Mouse (Mus musculus) heart, adult 2 months (tissue): ENCODE results near the gene Mrpl9. TPM values are rescaled to one million over a fixed set of nuclear protein-coding genes. Genes with fewer than 3 reads are reported as not detected.
A peak's percentile ranks its signal among the peaks of the same experiment; 100 is the strongest.

Source experiments
- DNase-seq, 2 experiments: peaks; one replicate each; pipeline ENCODE4 v3.0.0; 2021
- H3K27ac ChIP-seq: fragments of 200-600 bp; 2 replicates; pipeline ENCODE4 v1.8.1; 2022
- H3K27me3 ChIP-seq: fragments of 200-500 bp; 2 replicates; pipeline ENCODE4 v1.6.1; 2012; ENCODE audit warnings: mild to moderate bottlenecking, low read length, inconsistent platforms, mixed read lengths; ENCODE audit not compliant: control insufficient read depth, insufficient read depth
- H3K36me3 ChIP-seq: fragments of 200-500 bp; 2 replicates; pipeline ENCODE4 v1.6.1; 2012; ENCODE audit warnings: low read length, inconsistent platforms; ENCODE audit not compliant: control insufficient read depth, insufficient read depth
- H3K4me1 ChIP-seq: fragments of 200-500 bp; 2 replicates; pipeline ENCODE4 v1.6.1; 2011; ENCODE audit warnings: low read length; ENCODE audit not compliant: control insufficient read depth, insufficient read depth
- H3K4me3 ChIP-seq: fragments of 200-600 bp; 2 replicates; pipeline ENCODE4 v1.8.1; 2022
- H3K79me2 ChIP-seq: fragments of 200-500 bp; replicated peaks from 2 replicates; pipeline ENCODE4 v1.6.1; 2012; ENCODE audit warnings: mild to moderate bottlenecking, inconsistent platforms, low read length, moderate library complexity, mixed read lengths; ENCODE audit not compliant: control insufficient read depth, insufficient read depth
- H3K9ac ChIP-seq: fragments of 200-500 bp; 2 replicates; pipeline ENCODE4 v1.6.1; 2012; ENCODE audit warnings: low read depth, mild to moderate bottlenecking, control low read depth, inconsistent platforms, low read length, mixed read lengths
- CTCF ChIP-seq: fragments of 200-600 bp; IDR thresholded peaks from 2 replicates; pipeline ENCODE4 v1.8.1; 2022; ENCODE audit warnings: antibody characterized with exemption, mild to moderate bottlenecking, moderate library complexity
- EP300 ChIP-seq: fragments of 200-500 bp; IDR thresholded peaks from 2 replicates; pipeline ENCODE4 v1.6.1; 2011; ENCODE audit warnings: low read depth, low read length, control low read depth; ENCODE audit not compliant: insufficient read depth
- POLR2A ChIP-seq: fragments of 200-500 bp; IDR thresholded peaks from 2 replicates; pipeline ENCODE4 v1.6.1; 2011; ENCODE audit warnings: mild to moderate bottlenecking, low read depth, low read length, control low read depth; ENCODE audit not compliant: insufficient read depth
- WGBS: fragments of 180-500 bp; shearing (Covaris S2); methylation state at CpG from one replicate; pipeline ENCODE4 v1.1.7; 2018; 5-methylcytosine and 5-hydroxymethylcytosine counted together
- intact Hi-C: fragments of 180-260 bp; cut with DNase I; formaldehyde crosslinking; loops from one replicate; pipeline ENCODE4 v1.15.1; 2025
- polyA plus RNA-seq: library from polyadenylated mRNA; depleted of rRNA; stranded (reverse); fragments of >200 nt; gene quantifications from 2 replicates; pipeline ENCODE4 v1.2.3, GENCODE M21; 2012
- total RNA-seq, 2 experiments: library from RNA; stranded (reverse); gene quantifications; 2 replicates each; pipeline ENCODE4 v1.2.3; 2021

Mrpl9 gene
- total and polyA plus RNA-seq, 3 experiments, result 43.9 to 64.1 (median 62.0) TPM

DNA sequence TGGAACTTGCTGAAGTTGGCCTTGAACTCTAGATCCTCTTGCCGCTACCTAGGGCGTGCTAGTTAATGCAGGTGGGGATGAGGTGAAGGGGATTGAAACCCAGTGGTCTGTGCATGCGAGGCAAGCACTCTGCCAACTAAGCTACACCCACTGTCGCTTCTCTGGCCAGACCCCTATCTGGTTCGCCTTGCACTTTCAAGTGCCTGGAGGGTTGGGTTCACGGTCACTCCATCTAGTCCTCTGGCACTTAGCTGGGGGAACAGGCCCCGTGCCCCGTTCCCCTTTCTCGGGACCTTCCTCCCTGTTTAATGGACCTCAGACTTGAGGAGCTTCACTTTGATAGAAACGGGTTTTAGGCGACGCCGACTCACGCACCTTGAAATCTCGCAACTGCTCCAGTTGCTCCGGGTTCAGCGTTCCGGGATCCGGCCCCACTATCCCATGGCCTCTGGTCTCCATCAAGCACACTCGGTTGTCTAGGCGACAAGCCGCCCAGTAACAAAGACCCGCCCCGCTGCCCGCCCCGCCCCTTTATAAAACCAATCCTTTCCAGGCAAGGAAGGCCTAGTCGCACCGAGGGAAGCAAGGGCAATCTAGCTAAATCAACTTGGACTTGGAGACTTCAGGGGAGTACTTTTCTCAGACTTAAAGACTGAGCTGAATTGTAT, 29.5 kb downstream of the Mrpl9 start:
- Histone ChIP-seq H3K27ac (peak overlapping the region; percentile 49; the same call in 1 of the 2 replicates), H3K4me3 (no peak overlapping the region), H3K79me2 (no peaks in the 10 kb centered on the region), H3K36me3 (no peaks in the 10 kb centered on the region), H3K27me3 (no peaks in the 10 kb centered on the region), H3K9ac (no peak overlapping the region), H3K4me1 (no peaks in the 10 kb centered on the region; the same call in 1 of the 2 replicates)
- DNase-seq, result peak; percentile 34 to 43
- intact Hi-C loops, result no loop called here
- 14% methylated on average over 28 of the region's 28 CpGs for WGBS
- TF ChIP-seq CTCF (no peak), EP300 (no peak), POLR2A (no peak)

DNA sequence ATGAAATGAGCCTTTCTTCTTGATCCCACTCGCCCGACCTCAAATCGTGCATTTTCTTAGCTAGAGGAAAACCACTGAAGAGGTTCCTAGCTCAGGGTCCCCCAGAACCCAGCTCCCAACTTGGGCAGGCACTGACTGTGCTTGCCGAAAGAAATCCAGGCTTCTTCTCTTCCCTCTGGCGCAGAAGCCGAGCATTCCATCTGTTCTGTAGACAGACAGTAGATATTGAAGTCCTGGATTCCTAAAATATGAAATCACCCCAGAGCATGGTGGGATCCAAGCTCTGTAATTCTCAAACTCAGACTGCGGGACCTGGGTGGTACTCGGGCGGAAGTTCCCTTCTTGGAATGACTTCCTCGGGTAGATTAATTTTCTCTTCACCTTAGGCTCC, 30.0 kb downstream of the Mrpl9 start:
- WGBS, result 46% methylated on average over 10 of the region's 10 CpGs
- Histone ChIP-seq H3K79me2 (no peaks in the 10 kb centered on the region), H3K36me3 (no peaks in the 10 kb centered on the region), H3K4me1 (no peaks in the 10 kb centered on the region; the same call in 1 of the 2 replicates), H3K9ac (no peak overlapping the region), H3K4me3 (no peak overlapping the region), H3K27ac (peak overlapping the region; percentile 49; the same call in 1 of the 2 replicates), H3K27me3 (no peaks in the 10 kb centered on the region)
- DNase-seq, result no peak
- TF ChIP-seq CTCF (no peak), POLR2A (no peak)
- intact Hi-C loops, result no loop called here

DNA sequence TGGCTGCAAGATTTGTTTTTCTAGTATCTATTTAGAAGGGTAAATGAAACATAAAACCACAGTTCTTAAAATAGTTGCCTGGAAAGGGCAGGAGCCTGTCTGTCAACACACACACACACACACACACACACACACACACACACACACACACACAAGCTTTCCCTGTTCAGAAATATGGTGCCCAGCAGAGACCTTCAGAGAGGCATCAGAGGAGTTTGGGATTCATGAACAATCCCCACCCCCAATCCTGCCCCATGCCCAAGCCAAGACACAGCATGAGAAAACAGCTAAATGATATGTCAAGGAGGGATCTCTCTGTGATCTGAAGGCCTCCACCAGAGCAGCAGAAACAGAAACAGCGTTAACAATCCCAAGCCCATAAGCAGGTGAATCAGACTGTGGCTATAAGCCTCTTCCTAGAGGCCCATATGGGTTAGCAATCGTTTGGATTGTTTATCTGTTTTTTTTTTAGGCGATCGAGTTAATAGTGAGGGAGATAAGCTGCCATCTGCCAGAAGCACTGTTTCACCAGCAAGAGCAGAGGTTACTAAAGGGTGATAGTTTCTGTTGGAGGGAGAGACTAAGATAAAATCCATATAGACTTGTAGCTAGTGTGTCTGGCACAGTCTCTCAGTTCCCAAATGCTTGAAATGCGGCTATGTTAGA, 30.6 kb downstream of the Mrpl9 start:
- no peak overlapping the region; the same call in 1 of the 2 replicates for H3K27ac ChIP-seq
- DNase-seq, result no peak

DNA sequence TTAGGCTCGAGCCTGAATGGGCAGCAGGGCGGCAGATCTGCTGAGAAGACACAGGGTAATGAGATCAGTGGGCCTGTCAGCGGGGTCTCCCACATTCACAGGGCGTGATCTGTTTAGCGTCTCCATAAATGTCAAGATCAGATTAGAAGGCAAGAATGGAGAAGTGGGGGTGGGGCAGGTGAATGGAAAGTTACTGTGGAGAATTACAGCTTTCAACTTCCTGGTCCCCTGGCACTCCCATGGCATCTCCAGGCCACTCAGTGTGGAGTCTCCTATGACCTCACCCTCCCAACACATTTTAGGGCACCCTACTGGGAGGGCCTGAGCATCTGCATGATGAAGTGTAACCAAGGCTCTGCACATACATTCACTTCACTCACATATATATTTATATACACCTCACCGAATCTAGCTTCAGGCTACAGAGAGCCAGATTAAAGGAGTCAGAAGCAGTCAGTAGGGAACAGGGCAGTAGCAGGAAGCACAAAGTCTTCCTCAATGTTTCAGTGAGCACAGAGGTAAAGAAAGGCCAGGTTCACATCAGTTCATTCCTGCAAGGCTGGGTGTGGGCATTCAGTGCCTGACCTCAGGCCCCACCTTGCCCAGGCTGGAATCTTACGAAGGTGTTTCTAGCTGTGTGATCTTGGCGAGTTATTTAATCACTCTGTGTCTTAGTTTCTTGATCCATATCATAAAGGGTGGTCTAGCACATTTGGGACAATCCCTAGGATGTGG, 33.4 kb downstream of the Mrpl9 start:
- no peaks in the 10 kb centered on the region; the same call in 1 of the 2 replicates for H3K4me1 ChIP-seq
- no peaks in the 10 kb centered on the region for H3K79me2 ChIP-seq
- no peak overlapping the region for H3K27ac ChIP-seq
- 62% methylated on average over 8 of the region's 8 CpGs for WGBS
- H3K4me3 ChIP-seq, result no peak overlapping the region
- H3K9ac ChIP-seq, result no peak overlapping the region
- no peaks in the 10 kb centered on the region for H3K27me3 ChIP-seq
- DNase-seq, result no peak
- TF ChIP-seq CTCF (no peak), EP300 (no peak), POLR2A (no peak)
- no peaks in the 10 kb centered on the region for H3K36me3 ChIP-seq
- intact Hi-C loops, result no loop called here

More for the DNA sequence above, 30.6 kb downstream of the Mrpl9 start:
- Histone ChIP-seq H3K36me3 (no peaks in the 10 kb centered on the region), H3K27me3 (no peaks in the 10 kb centered on the region), H3K4me3 (no peak overlapping the region), H3K9ac (no peak overlapping the region), H3K79me2 (no peaks in the 10 kb centered on the region), H3K4me1 (no peaks in the 10 kb centered on the region; the same call in 1 of the 2 replicates)
- TF ChIP-seq CTCF, result no peak
- no peak for TF ChIP-seq POLR2A
- no peak for TF ChIP-seq EP300
- WGBS, result 51% methylated on average over 5 of the region's 5 CpGs
- intact Hi-C loops, result no loop called here

- intact Hi-C loops, result no loop called here
- Histone ChIP-seq H3K79me2 (no peaks in the 10 kb centered on the region), H3K4me3 (no peak overlapping the region), H3K27me3 (no peaks in the 10 kb centered on the region), H3K9ac (no peak overlapping the region), H3K4me1 (no peaks in the 10 kb centered on the region; the same call in 1 of the 2 replicates), H3K27ac (no peak overlapping the region), H3K36me3 (no peaks in the 10 kb centered on the region)
- TF ChIP-seq POLR2A (no peak), EP300 (no peak), CTCF (no peak)
- WGBS, result 66% methylated on average over 4 of the region's 4 CpGs
- DNase-seq, result no peak
These were observed 34.3 kb downstream of the Mrpl9 start for GRCm38 (mm10) chr3:94477444-94477843.
